Mouse (Mus musculus): ENCODE results near the gene Unc93a2. TPM values are rescaled to one million over a fixed set of nuclear protein-coding genes. Genes with fewer than 3 reads are reported as not detected.
"Not testable (repeated sequence)": the region's sequence is repeated elsewhere in the genome, so short reads cannot be mapped to it uniquely, and the experiment has no call there.

Unc93a2 gene
- polyA plus RNA-seq, 1 experiment from 2014 or later = not detected

GRCm38 (mm10) chr17:7319789-7320188 is 65.5 kb downstream of the Unc93a2 start:
- H3K27me3 ChIP-seq (ENCODE audit: control insufficient read depth, insufficient read depth, low read length); H3K9ac ChIP-seq (ENCODE audit: low read depth, low read length); H3K4me3 ChIP-seq (ENCODE audit: low read depth, low read length); ATAC-seq (replicated peaks; ENCODE audit: insufficient number of reproducible peaks, low FRiP score, low TSS enrichment); H3K4me1 ChIP-seq (ENCODE audit: control insufficient read depth, insufficient read depth, low read length); H3K36me3 ChIP-seq (ENCODE audit: control insufficient read depth, insufficient read depth, low read length); H3K4me2 ChIP-seq; H3K9me3 ChIP-seq (replicated peaks; ENCODE audit: control insufficient read depth, low read length); H3K27ac ChIP-seq (ENCODE audit: low read depth, low read length): not testable (repeated sequence)
- 73% methylated on average over 6 of the region's 6 CpGs for WGBS (ENCODE audit: insufficient replicate concordance)

- H3K27me3 ChIP-seq (ENCODE audit: control insufficient read depth, insufficient read depth, low read length); H3K4me3 ChIP-seq (ENCODE audit: low read depth, low read length); H3K4me2 ChIP-seq; H3K36me3 ChIP-seq (ENCODE audit: control insufficient read depth, insufficient read depth, low read length); H3K27ac ChIP-seq (ENCODE audit: low read depth, low read length); H3K9me3 ChIP-seq (replicated peaks; ENCODE audit: control insufficient read depth, low read length); H3K9ac ChIP-seq (ENCODE audit: low read depth, low read length); ATAC-seq (replicated peaks; ENCODE audit: insufficient number of reproducible peaks, low FRiP score, low TSS enrichment); H3K4me1 ChIP-seq (ENCODE audit: control insufficient read depth, insufficient read depth, low read length): not testable (repeated sequence)
- WGBS (ENCODE audit: insufficient replicate concordance) = 73% methylated on average over 6 of the region's 8 CpGs
These were observed 69.4 kb downstream of the Unc93a2 start for GRCm38 (mm10) chr17:7315693-7316382.

Other genes starting within 250 kb of the Unc93a2 start
- gene Rps6ka2, start 215.3 kb downstream of the Unc93a2 start, polyA plus RNA-seq (2014; fragmentation: Nextera tagmentation; extraction: Ambion mirVana) = 45.3 and 56.0 TPM in 2 replicates
- gene Tcp10a, start 60.8 kb downstream of the Unc93a2 start, polyA plus RNA-seq (2014; fragmentation: Nextera tagmentation; extraction: Ambion mirVana) = 0.14 and 0.24 TPM in 2 replicates
- gene Ttll2, start 32.8 kb downstream of the Unc93a2 start, polyA plus RNA-seq (2014; fragmentation: Nextera tagmentation; extraction: Ambion mirVana) = not detected in 2 replicates
- not detected in 2 replicates for gene Gm49630, start 13.5 kb downstream of the Unc93a2 start, polyA plus RNA-seq (2014; fragmentation: Nextera tagmentation; extraction: Ambion mirVana)

Data from heart, embryonic 11.5 days (tissue).